Mouse (Mus musculus): ENCODE measurements around the gene H2-D1. TPM values are rescaled to one million over a fixed set of nuclear protein-coding genes. Genes with fewer than 3 reads are reported as not detected.
"Not testable (repeated sequence)": the region's sequence is repeated elsewhere in the genome, so short reads cannot be mapped to it uniquely, and the experiment has no call there.

Gene H2-D1
- polyA plus RNA-seq, 1 experiment from 2014 or later = 37.2 TPM

- Histone ChIP-seq H3K4me2 (peak within 1 kb of the TSS; percentile 88), H3K9ac (peak within 1 kb of the TSS; percentile 33; the same call in 1 of the 2 replicates), H3K9me3 (no peaks in the 10 kb centered on the region), H3K27me3 (no peaks in the 10 kb centered on the region), H3K36me3 (replicated peaks) (peaks cover 39% of the 10 kb centered on the region), H3K4me3 (replicated peaks) (peak within 1 kb of the TSS; percentile 55), H3K27ac (peak within 1 kb of the TSS; percentile 96), H3K4me1 (peaks cover 28% of the 10 kb centered on the region)
- ATAC-seq (ENCODE audit: low FRiP score) = no peak
- WGBS = 89% methylated on average over 18 of the region's 18 CpGs
Observed at GRCm38 (mm10) chr17:35233114-35233980, 29.2 kb upstream of the H2-D1 start, which contains the start of gene Atp6v1g2. TSS of gene Atp6v1g2 (plus strand) at chr17:35233660.

- 89% methylated on average over 7 of the region's 7 CpGs for WGBS
- ATAC-seq (ENCODE audit: low FRiP score); H3K9me3 ChIP-seq; H3K27me3 ChIP-seq; H3K4me3 ChIP-seq (replicated peaks); H3K9ac ChIP-seq: not testable (repeated sequence)
- peaks cover 28% of the 10 kb centered on the region for H3K4me1 ChIP-seq
- H3K36me3 ChIP-seq (replicated peaks) = peaks cover 32% of the 10 kb centered on the region
- peak overlapping the region; percentile 88 for H3K4me2 ChIP-seq
- H3K27ac ChIP-seq = peak overlapping the region; percentile 50; the same call in 1 of the 2 replicates
Observed at GRCm38 (mm10) chr17:35234090-35234489, 28.4 kb upstream of the H2-D1 start.

- peak overlapping the region; percentile 96 for H3K27ac ChIP-seq
- no peaks in the 10 kb centered on the region for H3K9me3 ChIP-seq
- H3K27me3 ChIP-seq = no peaks in the 10 kb centered on the region
- H3K9ac ChIP-seq = peak overlapping the region; percentile 81
- no peak for ATAC-seq (ENCODE audit: low FRiP score)
- peak overlapping the region; percentile 55 for H3K4me3 ChIP-seq (replicated peaks)
- H3K4me1 ChIP-seq = peaks cover 28% of the 10 kb centered on the region
- peak overlapping the region; percentile 88 for H3K4me2 ChIP-seq
- H3K36me3 ChIP-seq (replicated peaks) = peaks cover 24% of the 10 kb centered on the region
- 10% methylated on average over 31 of the region's 31 CpGs for WGBS
Observed at GRCm38 (mm10) chr17:35234903-35235302, 27.6 kb upstream of the H2-D1 start.

- H3K9ac ChIP-seq = peak within 1 kb of the TSS; percentile 81
- peak within 1 kb of the TSS; percentile 88 for H3K4me2 ChIP-seq
- under 1% methylated on average over 35 of the region's 35 CpGs for WGBS
- peaks cover 17% of the 10 kb centered on the region for H3K36me3 ChIP-seq (replicated peaks)
- H3K27ac ChIP-seq = peak within 1 kb of the TSS; percentile 96
- no peaks in the 10 kb centered on the region for H3K27me3 ChIP-seq
- H3K4me3 ChIP-seq (replicated peaks) = peak within 1 kb of the TSS; percentile 55
- ATAC-seq (ENCODE audit: low FRiP score) = peak; percentile 82
- peaks cover 37% of the 10 kb centered on the region for H3K4me1 ChIP-seq
- no peaks in the 10 kb centered on the region for H3K9me3 ChIP-seq
Observed at GRCm38 (mm10) chr17:35235614-35236389, 26.7 kb upstream of the H2-D1 start, which contains the start of gene Nfkbil1. TSS of gene Nfkbil1 (minus strand) at chr17:35235792.

GRCm38 (mm10) chr17:35236390-35236746, 26.2 kb upstream of the H2-D1 start:
- ATAC-seq (ENCODE audit: low FRiP score) = peak; percentile 76
- H3K4me2 ChIP-seq = peak overlapping the region; percentile 88
- no peaks in the 10 kb centered on the region for H3K27me3 ChIP-seq
- H3K4me3 ChIP-seq (replicated peaks) = peak overlapping the region; percentile 55
- H3K4me1 ChIP-seq = peaks cover 39% of the 10 kb centered on the region
- under 1% methylated on average over 18 of the region's 18 CpGs for WGBS
- H3K27ac ChIP-seq = peak overlapping the region; percentile 96
- peak overlapping the region; percentile 81 for H3K9ac ChIP-seq
- peaks cover 12% of the 10 kb centered on the region; the same call in 1 of the 2 replicates for H3K36me3 ChIP-seq (replicated peaks)
- no peaks in the 10 kb centered on the region for H3K9me3 ChIP-seq

GRCm38 (mm10) chr17:35236996-35237395, 25.5 kb upstream of the H2-D1 start:
- Histone ChIP-seq H3K27ac (no peak overlapping the region), H3K9ac (peak overlapping the region; percentile 81; the same call in 1 of the 2 replicates)

GRCm38 (mm10) chr17:35237504-35237903, 25.0 kb upstream of the H2-D1 start:
- H3K9me3 ChIP-seq = no peaks in the 10 kb centered on the region
- H3K4me1 ChIP-seq = peaks cover 34% of the 10 kb centered on the region
- no peak overlapping the region for H3K4me3 ChIP-seq (replicated peaks)
- H3K27me3 ChIP-seq = no peaks in the 10 kb centered on the region
- no peak for ATAC-seq (ENCODE audit: low FRiP score)
- no peak overlapping the region for H3K9ac ChIP-seq
- H3K4me2 ChIP-seq = no peak overlapping the region
- H3K36me3 ChIP-seq (replicated peaks) = 0 out of 2 replicates have a peak, but pooled peaks cover 9% of the 10 kb centered on the region
- 85% methylated on average over 12 of the region's 12 CpGs for WGBS
- no peak overlapping the region for H3K27ac ChIP-seq

More at GRCm38 (mm10) chr17:35236996-35237395, 25.5 kb upstream of the H2-D1 start:
- Histone ChIP-seq H3K4me2 (peak overlapping the region; percentile 88), H3K4me1 (peaks cover 34% of the 10 kb centered on the region), H3K9me3 (no peaks in the 10 kb centered on the region), H3K27me3 (no peaks in the 10 kb centered on the region), H3K36me3 (replicated peaks) (0 out of 2 replicates have a peak, but pooled peaks cover 11% of the 10 kb centered on the region), H3K4me3 (replicated peaks) (peak overlapping the region; percentile 55)
- no peak for ATAC-seq (ENCODE audit: low FRiP score)
- WGBS = 84% methylated on average over 9 of the region's 9 CpGs

- Histone ChIP-seq H3K36me3 (replicated peaks) (peaks cover 16% of the 10 kb centered on the region), H3K27ac (no peak overlapping the region), H3K9me3 (no peaks in the 10 kb centered on the region), H3K27me3 (no peaks in the 10 kb centered on the region), H3K4me1 (peaks cover 34% of the 10 kb centered on the region), H3K4me3 (replicated peaks) (no peak overlapping the region), H3K9ac (no peak overlapping the region), H3K4me2 (no peak overlapping the region)
- no peak for ATAC-seq (ENCODE audit: low FRiP score)
- 86% methylated on average over 5 of the region's 5 CpGs for WGBS
Observed at GRCm38 (mm10) chr17:35239700-35240099, 22.8 kb upstream of the H2-D1 start.

GRCm38 (mm10) chr17:35240384-35241304, 21.9 kb upstream of the H2-D1 start:
- Histone ChIP-seq H3K27ac (peak overlapping the region; percentile 98), H3K4me3 (replicated peaks) (peak overlapping the region; percentile 98), H3K4me1 (peaks cover 39% of the 10 kb centered on the region), H3K36me3 (replicated peaks) (peaks cover 25% of the 10 kb centered on the region), H3K27me3 (no peaks in the 10 kb centered on the region), H3K9me3 (no peaks in the 10 kb centered on the region), H3K9ac (peak overlapping the region; percentile 100), H3K4me2 (peak overlapping the region; percentile 79)
- ATAC-seq (ENCODE audit: low FRiP score) = peak; percentile 2; the same call in 1 of the 2 replicates
- 33% methylated on average over 12 of the region's 12 CpGs for WGBS

- peak within 1 kb of the TSS; percentile 100 for H3K9ac ChIP-seq
- ATAC-seq (ENCODE audit: low FRiP score) = peak; percentile 91
Observed at GRCm38 (mm10) chr17:35241305-35242014, 21.1 kb upstream of the H2-D1 start, which contains the start of gene Ddx39b. TSS of gene Ddx39b (plus strand) at chr17:35241746.

More at GRCm38 (mm10) chr17:35241305-35242014, 21.1 kb upstream of the H2-D1 start, which contains the start of gene Ddx39b:
- under 1% methylated on average over 69 of the region's 69 CpGs for WGBS
- Histone ChIP-seq H3K9me3 (no peaks in the 10 kb centered on the region), H3K4me2 (peak within 1 kb of the TSS; percentile 79), H3K36me3 (replicated peaks) (peaks cover 33% of the 10 kb centered on the region), H3K27ac (peak within 1 kb of the TSS; percentile 98), H3K27me3 (no peaks in the 10 kb centered on the region), H3K4me1 (peaks cover 47% of the 10 kb centered on the region), H3K4me3 (replicated peaks) (peak within 1 kb of the TSS; percentile 98)
